Mouse (Mus musculus) thymus, postnatal 4 days (tissue): Measurements from ENCODE around the gene Olfr15.

Experiments used
- DNase-seq: peaks from one replicate; pipeline ENCODE4 v3.0.0; 2021

The Olfr15 gene

DNA sequence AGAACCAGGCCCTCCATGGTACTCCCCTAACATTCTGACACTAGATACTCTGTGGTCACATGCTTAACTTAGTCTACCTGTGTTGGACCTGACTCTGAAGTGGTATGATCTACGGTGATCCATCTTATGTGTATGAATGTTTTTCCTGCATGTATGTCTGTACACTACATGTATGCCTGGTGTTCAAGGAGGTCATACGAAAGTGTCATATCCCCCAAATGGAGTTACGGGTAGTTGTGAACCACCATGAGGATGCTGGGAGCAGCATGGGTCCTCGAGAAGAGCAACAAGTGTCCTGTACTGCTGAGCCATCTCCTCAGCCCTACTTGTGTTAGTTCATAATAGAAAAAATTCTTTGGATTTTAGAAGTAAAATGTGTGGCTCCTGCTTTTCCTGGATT lies 45.7 kb downstream of the Olfr15 start:
- no peak for DNase-seq

DNA sequence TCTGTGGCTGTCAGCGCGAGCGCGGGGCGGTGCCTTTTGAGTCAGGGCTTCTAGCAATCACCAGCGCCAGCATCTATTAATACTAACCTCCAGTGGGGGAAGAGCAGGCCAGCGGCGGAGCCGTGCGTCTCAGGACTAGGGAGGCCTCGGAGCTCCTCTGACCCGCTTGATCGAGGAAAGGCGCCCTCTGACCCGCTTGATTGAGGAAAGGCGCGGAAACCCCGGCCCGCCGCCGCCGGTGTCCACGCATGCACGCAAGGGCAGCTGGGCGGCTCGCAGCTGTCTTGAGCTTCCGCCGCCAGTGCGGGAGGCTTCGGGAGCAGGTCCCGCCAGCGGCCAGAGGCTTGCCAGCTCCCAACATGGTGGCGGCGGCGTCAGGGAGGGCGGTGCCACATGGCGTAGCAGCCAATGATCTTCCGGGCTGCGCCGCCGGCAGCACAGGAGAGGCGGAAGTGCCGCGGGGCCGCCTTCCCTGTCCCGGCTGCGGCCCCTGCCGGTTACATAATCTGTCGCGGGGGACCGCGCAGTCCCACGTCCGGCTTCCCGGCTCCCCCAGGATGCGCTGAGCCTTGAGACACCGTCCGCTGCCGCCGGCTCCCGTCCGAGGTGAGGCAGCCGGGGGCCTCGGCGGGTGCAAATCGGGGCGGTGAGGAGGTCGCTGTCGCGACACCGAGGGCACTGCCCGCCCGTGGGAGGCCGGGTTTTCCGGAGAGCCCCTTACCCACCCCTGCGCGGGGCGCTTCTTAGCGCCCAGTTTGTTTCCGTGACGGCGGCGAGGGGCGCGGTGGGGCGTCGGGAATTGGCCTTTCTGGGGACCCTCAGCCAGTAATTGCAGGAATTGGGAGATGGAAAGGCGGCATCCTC lies 53.8 kb downstream of the Olfr15 start, which contains the start of the genes Zfp597 and Gm20695:
Gene Zfp597, minus strand, starts transcription at position 361 of the 864 bp plus-strand sequence.
Gene Gm20695, plus strand, starts transcription at position 448 of the 864 bp plus-strand sequence.
- peak; percentile 96 for DNase-seq

DNA sequence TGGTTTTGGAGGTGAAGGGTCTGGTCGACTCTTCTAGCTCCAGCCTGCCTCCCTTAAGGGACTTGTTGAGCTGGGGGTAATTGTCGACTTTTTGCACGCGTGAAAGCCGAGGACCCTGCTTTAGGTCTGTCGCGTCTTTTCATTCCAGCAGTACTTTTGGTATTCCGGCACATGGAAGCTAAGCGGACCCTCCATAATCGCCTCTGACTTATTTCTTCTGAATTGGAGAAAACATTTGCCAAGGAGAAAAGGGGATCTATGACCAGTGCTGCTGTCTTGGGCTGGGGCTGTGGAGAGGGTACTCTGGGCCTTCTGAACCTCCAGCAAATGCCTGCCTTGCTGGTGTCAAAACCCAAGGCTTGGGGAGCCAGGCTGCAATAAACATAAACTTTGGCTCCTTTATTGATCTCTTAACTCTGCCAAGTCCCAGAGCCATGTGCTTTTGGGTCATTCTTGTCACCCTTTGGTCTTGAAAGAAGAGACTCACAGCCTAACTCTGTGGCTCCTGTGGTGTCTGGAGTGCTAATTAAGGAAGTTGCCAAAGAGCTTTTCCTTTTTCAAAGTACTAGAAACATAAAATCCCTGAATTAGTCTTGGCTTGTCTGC lies 54.5 kb downstream of the Olfr15 start:
- DNase-seq = no peak

DNA sequence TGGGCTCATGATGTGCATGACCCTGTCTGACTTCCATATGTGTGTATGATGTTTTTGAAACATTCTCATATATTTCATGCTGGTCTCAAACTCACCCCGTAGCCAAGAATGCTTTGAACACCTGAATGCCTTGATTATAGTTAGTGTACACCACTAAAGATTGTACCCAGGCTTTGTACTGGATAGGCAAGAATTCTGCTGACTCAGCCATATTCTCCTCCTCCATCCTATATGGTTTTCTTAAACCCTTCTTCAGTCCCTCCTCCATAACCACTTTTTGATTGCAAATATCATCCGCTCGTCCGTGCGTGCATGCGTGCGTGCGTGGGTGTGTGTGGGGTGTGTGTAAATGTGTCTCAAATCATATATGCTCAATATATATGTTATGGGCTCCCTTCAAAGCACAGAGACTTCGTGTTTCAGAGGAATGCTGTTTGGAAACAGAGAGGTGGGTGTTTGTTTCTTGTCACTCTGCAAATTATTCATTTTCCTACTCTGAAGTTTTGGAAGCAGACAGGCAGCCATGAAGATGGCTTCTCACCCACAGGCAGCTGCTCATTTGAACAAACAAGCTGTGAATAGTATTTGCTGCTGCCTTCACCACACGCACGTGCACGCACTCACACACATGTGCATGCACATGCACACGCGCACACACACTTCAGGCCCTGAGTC lies 61.1 kb downstream of the Olfr15 start:
- no peak for DNase-seq

DNA sequence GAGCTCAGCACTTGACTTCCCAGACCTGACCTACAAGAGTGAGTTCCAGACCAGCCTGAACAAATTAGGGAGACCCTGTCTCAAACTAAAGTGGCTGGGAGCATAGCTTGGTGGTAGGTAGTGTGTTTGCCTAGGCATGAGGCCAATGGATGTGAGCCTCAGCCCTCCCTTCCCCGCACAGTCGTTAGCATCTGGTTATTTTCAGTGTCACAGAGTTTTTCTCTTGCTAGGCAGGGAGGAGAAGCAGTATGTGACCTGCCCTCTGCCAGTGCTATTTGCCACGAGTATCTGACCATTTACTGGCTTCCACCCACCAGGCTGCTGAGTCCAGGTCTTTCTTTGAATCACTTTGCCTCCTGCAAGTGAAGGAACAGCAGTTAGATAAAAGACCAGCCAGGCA lies 63.1 kb downstream of the Olfr15 start:
- DNase-seq = no peak
